Mouse (Mus musculus) neural tube, embryonic 11.5 days (tissue): ENCODE data around the gene Arl16. TPM values are rescaled to one million over a fixed set of nuclear protein-coding genes. Genes with fewer than 3 reads are reported as not detected.
A peak's percentile ranks its signal among the peaks of the same experiment; 100 is the strongest.

Source experiments
- ATAC-seq: fragments of 200-750 bp; cut with Nextera tagmentation; 2 replicates; pipeline ENCODE4 v1.8.0; 2017; ENCODE audit warnings: moderate number of reproducible peaks, mild to moderate bottlenecking, moderate TSS enrichment, moderate library complexity; ENCODE audit not compliant: insufficient read depth, low FRiP score, low TSS enrichment
- DNase-seq: peaks from one replicate; pipeline ENCODE4 v3.0.0-alpha.2; 2015; ENCODE audit warnings: low spot score
- H3K27ac ChIP-seq: fragments of 300-500 bp; sonication (generic); 2 replicates; pipeline ENCODE4 v1.5.1; 2014; ENCODE audit warnings: low read depth, mild to moderate bottlenecking, low read length
- H3K27me3 ChIP-seq: fragments of 300-500 bp; sonication (generic); 2 replicates; pipeline ENCODE4 v1.6.1; 2014; ENCODE audit warnings: mild to moderate bottlenecking, low read length, mixed read lengths; ENCODE audit not compliant: control insufficient read depth, insufficient read depth
- H3K36me3 ChIP-seq: fragments of 300-500 bp; sonication (generic); 2 replicates; pipeline ENCODE4 v1.6.1; 2014; ENCODE audit warnings: mild to moderate bottlenecking, low read length, moderate library complexity, mixed read lengths; ENCODE audit not compliant: control insufficient read depth, insufficient read depth
- H3K4me1 ChIP-seq: fragments of 300-500 bp; sonication (generic); 2 replicates; pipeline ENCODE4 v1.6.1; 2014; ENCODE audit warnings: low read length, mixed read lengths; ENCODE audit not compliant: control insufficient read depth, insufficient read depth
- H3K4me2 ChIP-seq: fragments of 300-500 bp; sonication (generic); 2 replicates; pipeline ENCODE4 v1.6.1; 2014; ENCODE audit warnings: low read depth, mild to moderate bottlenecking, moderate library complexity
- H3K4me3 ChIP-seq: fragments of 300-500 bp; sonication (generic); 2 replicates; pipeline ENCODE4 v1.5.1; 2014; ENCODE audit warnings: low read depth, low read length
- H3K9ac ChIP-seq: fragments of 300-500 bp; sonication (generic); 2 replicates; pipeline ENCODE4 v1.6.1; 2014; ENCODE audit warnings: mild to moderate bottlenecking, low read length
- H3K9me3 ChIP-seq: fragments of 300-500 bp; sonication (generic); 2 replicates; pipeline ENCODE4 v1.6.1; 2016; ENCODE audit warnings: low read length; ENCODE audit not compliant: control insufficient read depth
- WGBS: fragments of 180-500 bp; shearing (Covaris S2); extraction: QIAGEN DNeasy Blood & Tissue Kit; methylation state at CpG from one replicate; pipeline ENCODE4 v1.1.7; 2014; 5-methylcytosine and 5-hydroxymethylcytosine counted together
- polyA plus RNA-seq: library from polyadenylated mRNA; unstranded; fragments of >200 nt; fragmentation: Nextera tagmentation; extraction: Ambion mirVana; gene quantifications from 2 replicates; pipeline ENCODE4 v1.2.1, GENCODE M21; 2014

Arl16 gene
- polyA plus RNA-seq, 1 experiment from 2014 or later, result 65.7 TPM

GRCm38 (mm10) chr11:120458847-120459597 lies 8.4 kb downstream of the Arl16 start:
- peak overlapping the region; percentile 76 for H3K4me3 ChIP-seq
- no peak overlapping the region for H3K27ac ChIP-seq
- H3K27me3 ChIP-seq, result no peaks in the 10 kb centered on the region
- WGBS, result 69% methylated on average over 6 of the region's 6 CpGs
- H3K36me3 ChIP-seq, result peaks cover 13% of the 10 kb centered on the region; the same call in 1 of the 2 replicates
- H3K4me1 ChIP-seq, result peaks cover 7% of the 10 kb centered on the region; the same call in 1 of the 2 replicates
- H3K9ac ChIP-seq, result peak overlapping the region; percentile 86; the same call in 1 of the 2 replicates
- DNase-seq (no peak), ATAC-seq (no peak)
- peak overlapping the region; percentile 96 for H3K4me2 ChIP-seq
- H3K9me3 ChIP-seq, result no peaks in the 10 kb centered on the region

GRCm38 (mm10) chr11:120457772-120458751 lies 9.3 kb downstream of the Arl16 start, which contains the start of the genes Oxld1 and Ccdc137:
Gene Oxld1, minus strand, starts transcription at chr11:120458068.
Gene Ccdc137, plus strand, starts transcription at chr11:120458115.
- Histone ChIP-seq H3K36me3 (peaks cover 13% of the 10 kb centered on the region; the same call in 1 of the 2 replicates), H3K27ac (peak within 1 kb of the TSS; percentile 54; the same call in 1 of the 2 replicates), H3K4me2 (peak within 1 kb of the TSS; percentile 96), H3K9me3 (no peaks in the 10 kb centered on the region), H3K4me3 (peak within 1 kb of the TSS; percentile 76), H3K9ac (peak within 1 kb of the TSS; percentile 86), H3K4me1 (peaks cover 7% of the 10 kb centered on the region; the same call in 1 of the 2 replicates), H3K27me3 (no peaks in the 10 kb centered on the region)
- ATAC-seq (peak; percentile 87), DNase-seq (peak; percentile 84)
- 5% methylated on average over 62 of the region's 62 CpGs for WGBS

- ATAC-seq (0 out of 2 replicates have a peak, but pooled peaks have one; percentile 27), DNase-seq (no peak)
- peak overlapping the region; percentile 76 for H3K4me3 ChIP-seq
- WGBS, result 33% methylated on average over 14 of the region's 14 CpGs
- peak overlapping the region; percentile 96 for H3K4me2 ChIP-seq
- H3K27ac ChIP-seq, result peak overlapping the region; percentile 54; the same call in 1 of the 2 replicates
- H3K9me3 ChIP-seq, result no peaks in the 10 kb centered on the region
- H3K36me3 ChIP-seq, result peaks cover 10% of the 10 kb centered on the region; the same call in 1 of the 2 replicates
- H3K9ac ChIP-seq, result peak overlapping the region; percentile 86
- H3K27me3 ChIP-seq, result no peaks in the 10 kb centered on the region
- peaks cover 7% of the 10 kb centered on the region; the same call in 1 of the 2 replicates for H3K4me1 ChIP-seq
These were observed 10.0 kb downstream of the Arl16 start for GRCm38 (mm10) chr11:120457370-120457769.

- Histone ChIP-seq H3K9ac (no peak overlapping the region), H3K36me3 (no peaks in the 10 kb centered on the region), H3K4me1 (peaks cover 7% of the 10 kb centered on the region; the same call in 1 of the 2 replicates), H3K27me3 (no peaks in the 10 kb centered on the region), H3K4me2 (no peak overlapping the region), H3K4me3 (no peak overlapping the region), H3K27ac (no peak overlapping the region), H3K9me3 (no peaks in the 10 kb centered on the region)
- DNase-seq (no peak), ATAC-seq (no peak)
- WGBS, result 96% methylated on average over 7 of the region's 7 CpGs
These were observed 12.0 kb downstream of the Arl16 start for GRCm38 (mm10) chr11:120455413-120455812.

- H3K9ac ChIP-seq, result no peak overlapping the region
- no peak for DNase-seq
These were observed 12.4 kb downstream of the Arl16 start for GRCm38 (mm10) chr11:120454965-120455364.

GRCm38 (mm10) chr11:120453306-120453705 lies 14.1 kb downstream of the Arl16 start, which contains the start of gene Pde6g:
Gene Pde6g, minus strand, starts transcription at chr11:120453500.
- no peak within 1 kb of the TSS for H3K9ac ChIP-seq
- 83% methylated on average over 4 of the region's 4 CpGs for WGBS
- no peak within 1 kb of the TSS for H3K27ac ChIP-seq
- H3K36me3 ChIP-seq, result no peaks in the 10 kb centered on the region
- H3K4me1 ChIP-seq, result 0 out of 2 replicates have a peak, but pooled peaks cover 4% of the 10 kb centered on the region
- H3K4me3 ChIP-seq, result no peak within 1 kb of the TSS
- H3K4me2 ChIP-seq, result no peak within 1 kb of the TSS
- DNase-seq, result no peak
- H3K9me3 ChIP-seq, result no peaks in the 10 kb centered on the region
- ATAC-seq, result no peak
- no peaks in the 10 kb centered on the region for H3K27me3 ChIP-seq

More at GRCm38 (mm10) chr11:120454965-120455364, 12.4 kb downstream of the Arl16 start:
- 91% methylated on average over 4 of the region's 4 CpGs for WGBS
- Histone ChIP-seq H3K27me3 (no peaks in the 10 kb centered on the region), H3K9me3 (no peaks in the 10 kb centered on the region), H3K4me1 (peaks cover 7% of the 10 kb centered on the region; the same call in 1 of the 2 replicates), H3K4me2 (no peak overlapping the region), H3K4me3 (no peak overlapping the region), H3K36me3 (no peaks in the 10 kb centered on the region), H3K27ac (no peak overlapping the region)
- no peak for ATAC-seq

GRCm38 (mm10) chr11:120452246-120452645 lies 15.2 kb downstream of the Arl16 start:
- Histone ChIP-seq H3K27me3 (no peaks in the 10 kb centered on the region), H3K9me3 (no peaks in the 10 kb centered on the region), H3K27ac (no peak overlapping the region), H3K4me1 (0 out of 2 replicates have a peak, but pooled peaks cover 1% of the 10 kb centered on the region), H3K4me3 (no peak overlapping the region), H3K36me3 (no peaks in the 10 kb centered on the region), H3K4me2 (no peak overlapping the region), H3K9ac (no peak overlapping the region)
- ATAC-seq (no peak), DNase-seq (no peak)
- 72% methylated on average over 3 of the region's 3 CpGs for WGBS

GRCm38 (mm10) chr11:120447179-120447578 lies 20.2 kb downstream of the Arl16 start:
- WGBS, result 84% methylated on average over 7 of the region's 7 CpGs
- Histone ChIP-seq H3K9me3 (no peaks in the 10 kb centered on the region), H3K27ac (no peak overlapping the region)

More at GRCm38 (mm10) chr11:120447179-120447578, 20.2 kb downstream of the Arl16 start:
- Histone ChIP-seq H3K9ac (no peak overlapping the region), H3K4me3 (no peak overlapping the region), H3K27me3 (no peaks in the 10 kb centered on the region), H3K4me1 (no peaks in the 10 kb centered on the region), H3K4me2 (no peak overlapping the region), H3K36me3 (no peaks in the 10 kb centered on the region)
- DNase-seq (no peak), ATAC-seq (no peak)
